Mouse (Mus musculus) neural tube, embryonic 15.5 days (tissue): ENCODE measurements around the gene Serpinf1. TPM values are rescaled to one million over a fixed set of nuclear protein-coding genes. Genes with fewer than 3 reads are reported as not detected.

Experiments used
- ATAC-seq: fragments of 200-750 bp; cut with Nextera tagmentation; 2 replicates; pipeline ENCODE4 v1.8.0; 2017; ENCODE audit warnings: mild to moderate bottlenecking, moderate TSS enrichment, moderate library complexity; ENCODE audit not compliant: low FRiP score
- H3K27ac ChIP-seq: fragments of 300-500 bp; sonication (generic); replicated peaks from 2 replicates; pipeline ENCODE4 v1.5.1; 2015; ENCODE audit warnings: mild to moderate bottlenecking, inconsistent platforms
- H3K27me3 ChIP-seq: fragments of 300-500 bp; sonication (generic); replicated peaks from 2 replicates; pipeline ENCODE4 v1.6.1; 2015; ENCODE audit warnings: inconsistent platforms
- H3K36me3 ChIP-seq: fragments of 300-500 bp; sonication (generic); 2 replicates; pipeline ENCODE4 v1.6.1; 2015; ENCODE audit warnings: inconsistent platforms
- H3K4me1 ChIP-seq: fragments of 300-500 bp; sonication (generic); 2 replicates; pipeline ENCODE4 v1.6.1; 2015; ENCODE audit warnings: inconsistent platforms
- H3K4me2 ChIP-seq: fragments of 300-500 bp; sonication (generic); 2 replicates; pipeline ENCODE4 v1.6.1; 2015; ENCODE audit warnings: inconsistent platforms, mild to moderate bottlenecking, moderate library complexity
- H3K4me3 ChIP-seq: fragments of 300-500 bp; sonication (generic); replicated peaks from 2 replicates; pipeline ENCODE4 v1.5.1; 2015; ENCODE audit warnings: mild to moderate bottlenecking, inconsistent platforms
- H3K9ac ChIP-seq: fragments of 300-500 bp; sonication (generic); replicated peaks from 2 replicates; pipeline ENCODE4 v1.6.1; 2015; ENCODE audit warnings: mild to moderate bottlenecking, inconsistent platforms
- H3K9me3 ChIP-seq: fragments of 300-500 bp; sonication (generic); replicated peaks from 2 replicates; pipeline ENCODE4 v1.6.1; 2016; ENCODE audit warnings: inconsistent platforms
- WGBS: fragments of 180-500 bp; shearing (Covaris S2); methylation state at CpG from one replicate; pipeline ENCODE4 v1.1.7; 2015; ENCODE audit warnings: mixed read lengths; 5-methylcytosine and 5-hydroxymethylcytosine counted together
- polyA plus RNA-seq: library from polyadenylated mRNA; unstranded; fragments of >200 nt; fragmentation: Nextera tagmentation; extraction: Ambion mirVana; gene quantifications from 2 replicates; pipeline ENCODE4 v1.2.1, GENCODE M21; 2015

Gene Serpinf1
- polyA plus RNA-seq, 1 experiment from 2014 or later: 69.1 TPM

DNA sequence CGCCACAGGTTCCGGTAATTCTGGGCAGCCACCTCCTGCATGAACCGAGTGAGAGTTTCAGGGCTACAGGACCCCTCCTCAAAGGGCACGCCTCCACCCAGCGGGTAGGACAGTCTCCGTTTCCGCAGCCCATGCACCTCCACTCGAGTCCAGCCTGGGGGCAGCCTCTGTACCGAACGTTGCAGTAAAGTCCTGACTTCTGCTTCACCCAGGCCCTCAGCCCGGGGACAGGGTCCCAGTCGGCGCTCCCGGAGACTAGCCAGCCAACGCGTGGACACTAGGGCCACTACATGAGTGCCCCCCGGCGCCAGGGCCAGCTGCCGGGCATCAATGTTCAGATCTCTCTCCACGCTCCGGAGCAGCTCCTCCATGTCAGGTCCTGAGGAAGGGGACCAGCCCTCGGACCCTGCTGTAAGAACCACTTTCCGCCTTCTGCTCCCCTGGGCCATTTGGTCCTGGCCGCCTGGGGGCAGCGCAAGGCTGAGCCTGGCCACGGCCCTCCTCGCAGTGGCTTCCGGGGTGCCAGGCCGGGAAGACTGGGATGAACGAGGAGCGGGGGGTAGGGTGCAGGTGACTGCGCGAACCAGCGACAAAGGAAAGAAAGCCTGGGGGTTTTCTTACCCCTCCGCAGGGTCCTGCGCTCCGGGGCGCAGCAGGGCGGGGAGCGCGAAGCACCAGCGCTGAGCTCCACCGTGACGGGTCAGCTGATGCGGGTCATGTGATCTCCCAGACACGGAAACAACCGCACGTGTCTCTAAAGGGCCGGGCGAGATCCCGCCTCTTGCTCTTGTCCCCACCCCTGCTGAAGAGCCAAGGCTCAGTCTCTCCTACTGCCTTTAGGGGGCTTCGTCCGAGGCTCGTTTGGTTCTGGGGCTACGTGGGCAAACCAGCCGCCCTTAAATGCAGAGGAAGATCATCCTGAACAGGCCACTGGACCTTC is 31.8 kb upstream of the Serpinf1 start, which contains the start of gene Wdr81:
TSS of gene Wdr81 (minus strand) at position 727 of the 940 bp plus-strand sequence.
- H3K27me3 ChIP-seq: no peaks in the 10 kb centered on the region
- peaks cover 50% of the 10 kb centered on the region for H3K4me1 ChIP-seq
- peak within 1 kb of the TSS; percentile 63 for H3K9ac ChIP-seq
- H3K4me2 ChIP-seq: peak within 1 kb of the TSS; percentile 97
- WGBS: 2% methylated on average over 56 of the region's 56 CpGs
- H3K9me3 ChIP-seq: no peaks in the 10 kb centered on the region
- peak within 1 kb of the TSS; percentile 66 for H3K4me3 ChIP-seq
- H3K27ac ChIP-seq: peak within 1 kb of the TSS; percentile 70
- H3K36me3 ChIP-seq: peaks cover 11% of the 10 kb centered on the region; the same call in 1 of the 2 replicates
- ATAC-seq: peak; percentile 94

- no peaks in the 10 kb centered on the region for H3K27me3 ChIP-seq
- H3K4me2 ChIP-seq: peak overlapping the region; percentile 97
- no peak for ATAC-seq
- peaks cover 23% of the 10 kb centered on the region for H3K36me3 ChIP-seq
- H3K9ac ChIP-seq: no peak overlapping the region
- no peak overlapping the region for H3K27ac ChIP-seq
- no peak overlapping the region; the same call in 1 of the 2 replicates for H3K4me3 ChIP-seq
- H3K9me3 ChIP-seq: no peaks in the 10 kb centered on the region
- 93% methylated on average over 31 of the region's 31 CpGs for WGBS
- H3K4me1 ChIP-seq: peaks cover 50% of the 10 kb centered on the region
These were observed 30.5 kb upstream of the Serpinf1 start for GRCm38 (mm10) chr11:75452812-75453557.

DNA sequence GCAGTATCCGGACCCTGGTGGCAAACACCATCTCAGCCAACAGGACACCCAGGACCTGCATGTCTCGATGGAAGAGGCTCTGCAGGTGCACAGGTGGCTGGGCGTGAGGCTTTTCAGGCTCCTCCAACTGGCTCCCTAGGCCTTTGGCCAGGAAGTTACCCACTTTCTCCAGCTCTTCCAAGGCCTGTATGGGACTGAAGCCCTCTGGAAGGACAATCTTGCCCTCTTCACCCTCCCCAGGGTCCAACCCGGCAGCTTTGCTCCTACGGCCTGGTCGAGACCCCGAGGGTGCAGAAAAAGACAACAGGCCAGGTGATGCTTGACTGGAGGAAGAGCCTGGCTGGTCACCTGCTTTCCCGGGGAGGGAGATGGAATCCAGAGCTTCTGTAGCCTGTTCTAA is 29.6 kb upstream of the Serpinf1 start:
- WGBS: 95% methylated on average over 8 of the region's 8 CpGs
- no peak overlapping the region for H3K4me2 ChIP-seq
- peaks cover 50% of the 10 kb centered on the region for H3K4me1 ChIP-seq
- H3K36me3 ChIP-seq: peaks cover 32% of the 10 kb centered on the region
- no peaks in the 10 kb centered on the region for H3K9me3 ChIP-seq
- H3K27ac ChIP-seq: no peak overlapping the region
- no peaks in the 10 kb centered on the region for H3K27me3 ChIP-seq
- H3K4me3 ChIP-seq: no peak overlapping the region
- ATAC-seq: no peak
- H3K9ac ChIP-seq: no peak overlapping the region

DNA sequence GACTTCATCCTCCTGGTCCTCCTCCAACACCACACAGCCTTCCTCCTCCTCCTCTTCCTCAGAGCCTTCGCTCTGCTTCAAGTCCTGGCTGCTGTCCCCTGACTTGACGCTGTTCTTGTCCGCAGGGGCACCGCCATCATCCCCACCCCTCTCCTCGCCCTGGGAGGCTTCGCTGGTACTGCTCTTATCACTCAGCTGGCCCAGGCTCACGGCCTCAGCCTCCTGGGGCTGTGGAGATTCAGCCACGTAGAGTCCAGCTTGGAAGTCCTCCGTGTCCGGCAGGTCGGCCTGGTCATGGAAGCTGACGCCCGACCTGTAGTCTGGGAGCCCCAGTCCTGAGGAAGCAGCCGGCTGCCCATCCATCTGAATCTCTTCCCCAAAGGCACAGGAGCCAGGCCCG is 28.4 kb upstream of the Serpinf1 start:
- ATAC-seq: no peak
- no peak overlapping the region for H3K4me2 ChIP-seq
- H3K27me3 ChIP-seq: no peaks in the 10 kb centered on the region
- H3K4me1 ChIP-seq: peaks cover 50% of the 10 kb centered on the region
- peaks cover 40% of the 10 kb centered on the region for H3K36me3 ChIP-seq
- H3K9me3 ChIP-seq: no peaks in the 10 kb centered on the region
- no peak overlapping the region for H3K4me3 ChIP-seq
- WGBS: 89% methylated on average over 15 of the region's 15 CpGs
- no peak overlapping the region for H3K9ac ChIP-seq
- H3K27ac ChIP-seq: no peak overlapping the region

DNA sequence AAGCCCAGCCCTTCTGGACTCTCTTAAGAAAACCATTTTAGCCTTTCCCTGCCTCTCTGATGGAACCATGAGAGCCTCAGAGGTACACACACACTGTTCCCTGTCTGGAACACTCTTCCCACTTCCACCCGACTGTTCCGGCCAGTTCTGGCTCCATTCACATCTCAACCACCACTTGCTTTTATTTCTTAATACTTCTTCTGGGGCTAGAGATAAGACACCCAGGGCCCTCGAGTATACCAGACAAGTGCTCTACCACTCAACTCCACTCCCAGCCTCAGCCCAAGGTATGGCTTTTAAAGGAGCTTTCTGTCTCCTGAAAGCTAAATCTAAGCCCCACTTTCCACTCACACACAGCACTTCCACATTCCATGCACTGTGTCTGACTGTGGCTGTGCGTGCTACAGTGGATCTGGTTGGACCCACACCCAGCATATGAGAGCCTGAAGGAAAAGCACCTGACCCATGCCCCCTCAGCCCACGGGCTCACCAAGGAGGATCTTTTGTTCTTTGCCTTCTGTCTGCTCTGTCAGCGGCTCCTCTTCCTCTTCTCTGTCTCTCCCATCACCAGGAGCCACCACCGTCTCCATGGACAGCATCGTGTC is 27.9 kb upstream of the Serpinf1 start:
- H3K27me3 ChIP-seq: no peaks in the 10 kb centered on the region
- H3K4me3 ChIP-seq: no peak overlapping the region
- H3K4me1 ChIP-seq: peaks cover 49% of the 10 kb centered on the region
- H3K9ac ChIP-seq: no peak overlapping the region
- no peak overlapping the region for H3K4me2 ChIP-seq
- no peaks in the 10 kb centered on the region for H3K9me3 ChIP-seq
- H3K27ac ChIP-seq: no peak overlapping the region
- WGBS: 87% methylated on average over 8 of the region's 8 CpGs
- peaks cover 46% of the 10 kb centered on the region for H3K36me3 ChIP-seq
- no peak for ATAC-seq

DNA sequence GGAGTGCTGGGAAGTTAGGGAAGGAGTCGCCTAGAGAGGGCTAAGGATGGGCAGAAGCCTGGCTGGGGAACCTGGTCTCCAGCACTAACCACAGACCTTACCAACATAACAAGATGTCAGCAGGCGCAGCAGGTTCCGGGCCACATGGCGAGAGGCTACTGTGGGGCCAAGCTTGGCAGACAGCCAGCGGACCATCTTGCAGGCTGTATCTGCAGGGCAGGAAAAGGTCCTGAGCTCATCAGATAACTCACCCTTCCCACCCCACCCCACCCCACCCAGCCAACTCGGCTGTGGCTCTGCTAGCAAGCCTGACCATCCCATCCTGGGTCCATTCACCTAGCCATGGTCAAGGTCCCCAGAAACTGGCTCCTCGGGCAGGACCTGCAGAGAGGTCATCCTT is 27.2 kb upstream of the Serpinf1 start:
- peaks cover 52% of the 10 kb centered on the region for H3K36me3 ChIP-seq
- H3K9ac ChIP-seq: no peak overlapping the region

DNA sequence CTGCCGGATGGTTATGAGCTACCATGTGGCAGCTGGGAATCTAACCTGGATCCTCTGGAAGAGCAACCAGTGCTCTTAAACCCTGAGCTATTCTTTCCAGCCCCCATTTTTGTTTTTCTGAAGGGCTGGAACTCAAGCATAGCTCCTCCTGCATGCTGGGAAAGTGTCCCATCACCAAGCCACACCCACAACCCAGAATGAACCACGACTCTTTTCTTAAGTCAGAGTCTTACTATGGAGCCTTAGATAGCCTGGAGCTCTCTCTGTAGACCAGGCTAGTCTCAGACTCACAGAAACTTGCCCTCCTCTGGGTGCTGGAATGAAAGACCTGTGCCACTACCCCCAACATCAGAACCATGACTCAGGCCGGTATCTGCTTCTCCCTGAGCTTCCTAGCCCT is 26.1 kb upstream of the Serpinf1 start:
- no peak overlapping the region for H3K4me2 ChIP-seq
- no peak overlapping the region for H3K9ac ChIP-seq
- no peak for ATAC-seq
- peaks cover 34% of the 10 kb centered on the region for H3K4me1 ChIP-seq
- H3K27me3 ChIP-seq: no peaks in the 10 kb centered on the region
- H3K9me3 ChIP-seq: no peaks in the 10 kb centered on the region
- no peak overlapping the region for H3K4me3 ChIP-seq
- H3K27ac ChIP-seq: no peak overlapping the region
- H3K36me3 ChIP-seq: peaks cover 56% of the 10 kb centered on the region
- 81% methylated on average over 3 of the region's 3 CpGs for WGBS

More for the DNA sequence above, 27.2 kb upstream of the Serpinf1 start:
- Histone ChIP-seq H3K27ac (no peak overlapping the region), H3K27me3 (no peaks in the 10 kb centered on the region), H3K4me3 (no peak overlapping the region), H3K9me3 (no peaks in the 10 kb centered on the region), H3K4me2 (no peak overlapping the region), H3K4me1 (peaks cover 42% of the 10 kb centered on the region)
- ATAC-seq: no peak
- WGBS: 77% methylated on average over 7 of the region's 7 CpGs

GRCm38 (mm10) chr11:75443711-75444110 is 21.2 kb upstream of the Serpinf1 start:
- 47% methylated on average over 8 of the region's 8 CpGs for WGBS
- H3K27ac ChIP-seq: no peak overlapping the region
- no peak overlapping the region for H3K4me3 ChIP-seq
- no peaks in the 10 kb centered on the region for H3K4me1 ChIP-seq
- H3K9ac ChIP-seq: no peak overlapping the region
- H3K9me3 ChIP-seq: no peaks in the 10 kb centered on the region
- H3K36me3 ChIP-seq: peaks cover 65% of the 10 kb centered on the region
- ATAC-seq: no peak
- no peak overlapping the region for H3K4me2 ChIP-seq
- no peaks in the 10 kb centered on the region for H3K27me3 ChIP-seq

- no peak overlapping the region for H3K9ac ChIP-seq
- no peak for ATAC-seq
- H3K9me3 ChIP-seq: no peaks in the 10 kb centered on the region
- no peak overlapping the region for H3K4me3 ChIP-seq
- H3K36me3 ChIP-seq: peaks cover 44% of the 10 kb centered on the region
- no peak overlapping the region for H3K27ac ChIP-seq
- H3K4me2 ChIP-seq: no peak overlapping the region
- H3K27me3 ChIP-seq: no peaks in the 10 kb centered on the region
- WGBS: 75% methylated on average over 16 of the region's 16 CpGs
- H3K4me1 ChIP-seq: no peaks in the 10 kb centered on the region
These were observed 19.1 kb upstream of the Serpinf1 start for GRCm38 (mm10) chr11:75441601-75442000.

DNA sequence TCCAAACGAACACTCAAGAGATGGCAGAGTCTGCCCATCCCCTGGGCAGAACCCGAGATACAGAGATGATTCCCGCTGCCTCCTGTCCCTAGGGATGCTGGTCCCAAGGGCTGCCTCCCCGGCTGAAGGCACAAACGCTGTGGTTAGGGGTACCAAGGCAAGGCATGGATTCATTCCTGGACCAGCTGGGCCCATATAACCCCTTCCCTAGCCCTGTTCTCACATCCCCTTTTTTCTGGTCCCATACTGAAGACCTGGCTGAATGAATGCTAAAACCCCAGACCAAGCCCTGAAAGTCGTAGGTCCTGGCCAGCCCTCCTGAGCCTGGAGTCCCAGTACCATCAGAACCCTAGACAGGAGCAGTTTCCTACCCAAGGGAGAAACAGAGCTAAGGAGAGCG is 18.5 kb upstream of the Serpinf1 start:
- H3K27ac ChIP-seq: no peak overlapping the region
- 72% methylated on average over 7 of the region's 7 CpGs for WGBS
- no peaks in the 10 kb centered on the region for H3K4me1 ChIP-seq
- H3K9ac ChIP-seq: no peak overlapping the region
- H3K36me3 ChIP-seq: peaks cover 42% of the 10 kb centered on the region
- H3K4me3 ChIP-seq: no peak overlapping the region
- H3K27me3 ChIP-seq: no peaks in the 10 kb centered on the region
- no peak for ATAC-seq
- no peaks in the 10 kb centered on the region for H3K9me3 ChIP-seq
- no peak overlapping the region for H3K4me2 ChIP-seq

DNA sequence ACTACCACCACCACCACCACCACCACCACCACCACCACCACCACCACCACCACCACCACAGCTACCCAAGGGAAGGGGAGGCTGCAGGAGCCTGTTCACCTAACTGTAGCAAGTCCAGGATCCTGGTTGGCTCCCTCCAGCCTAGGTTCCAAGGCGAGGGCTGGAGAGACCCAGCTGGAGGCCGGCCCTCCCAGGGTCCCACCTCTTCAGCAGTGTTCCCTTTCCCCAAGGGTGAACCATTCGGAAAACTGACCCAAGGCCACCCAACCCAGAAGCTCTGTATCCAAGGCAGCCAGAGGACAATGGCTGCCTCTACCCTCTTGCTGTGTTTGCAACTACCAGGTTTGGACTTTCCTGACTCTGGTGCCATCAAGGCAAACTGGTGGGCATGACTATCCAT is 17.4 kb upstream of the Serpinf1 start:
- peaks cover 31% of the 10 kb centered on the region for H3K36me3 ChIP-seq
- no peak overlapping the region for H3K4me2 ChIP-seq
- no peak overlapping the region for H3K4me3 ChIP-seq
- no peaks in the 10 kb centered on the region for H3K27me3 ChIP-seq
- WGBS: 91% methylated on average over 3 of the region's 3 CpGs
- no peaks in the 10 kb centered on the region for H3K9me3 ChIP-seq
- H3K9ac ChIP-seq: no peak overlapping the region
- H3K27ac ChIP-seq: no peak overlapping the region
- ATAC-seq: no peak
- H3K4me1 ChIP-seq: no peaks in the 10 kb centered on the region
